Mouse (Mus musculus) spleen, adult 2 months (tissue): ENCODE data around the gene Prkn.

Source experiments
- CTCF ChIP-seq: fragments of 200-500 bp; IDR thresholded peaks from 2 replicates; pipeline ENCODE4 v1.5.1; 2011; ENCODE audit warnings: mild to moderate bottlenecking, inconsistent platforms; ENCODE audit not compliant: insufficient read depth, insufficient read length, insufficient replicate concordance; ENCODE audit errors: extremely low read depth
- POLR2A ChIP-seq: fragments of 200-500 bp; IDR thresholded peaks from 2 replicates; pipeline ENCODE4 v1.6.1; 2011; ENCODE audit warnings: low read depth, low read length, inconsistent platforms

- TF ChIP-seq CTCF (no peak), POLR2A (no peak)
Measured at GRCm38 (mm10) chr17:11947436-11947835, 1107.3 kb downstream of the Prkn start.
